Mouse (Mus musculus) embryonic facial prominence, embryonic 15.5 days (tissue): ENCODE measurements at regions not wholly inside any gene's neighbourhood (a gene's known extent, or its start where the extent isn't known, plus 50 kb on each side); places are given as distances from the start of the nearest gene placed in this dataset. TPM values are rescaled to one million over a fixed set of nuclear protein-coding genes. Genes with fewer than 3 reads are reported as not detected.

ENCODE experiments used
- ATAC-seq: fragments of 200-750 bp; cut with Nextera tagmentation; 2 replicates; pipeline ENCODE4 v1.8.0; 2017; ENCODE audit warnings: low read depth, moderate TSS enrichment; ENCODE audit not compliant: insufficient number of reproducible peaks, low FRiP score, low TSS enrichment
- H3K27ac ChIP-seq: fragments of 300-500 bp; sonication (generic); replicated peaks from 2 replicates; pipeline ENCODE4 v1.5.1; 2015; ENCODE audit warnings: mild to moderate bottlenecking, inconsistent platforms
- H3K27me3 ChIP-seq: fragments of 300-500 bp; sonication (generic); 2 replicates; pipeline ENCODE4 v1.6.1; 2015; ENCODE audit warnings: inconsistent platforms
- H3K36me3 ChIP-seq: fragments of 300-500 bp; sonication (generic); 2 replicates; pipeline ENCODE4 v1.6.1; 2015; ENCODE audit warnings: mild to moderate bottlenecking, inconsistent platforms
- H3K4me1 ChIP-seq: fragments of 300-500 bp; sonication (generic); 2 replicates; pipeline ENCODE4 v1.6.1; 2015; ENCODE audit warnings: inconsistent platforms
- H3K4me2 ChIP-seq: fragments of 300-500 bp; sonication (generic); replicated peaks from 2 replicates; pipeline ENCODE4 v1.6.1; 2015; ENCODE audit warnings: mild to moderate bottlenecking, inconsistent platforms
- H3K4me3 ChIP-seq: fragments of 300-500 bp; sonication (generic); replicated peaks from 2 replicates; pipeline ENCODE4 v1.5.1; 2015; ENCODE audit warnings: mild to moderate bottlenecking, inconsistent platforms
- H3K9ac ChIP-seq: fragments of 300-500 bp; sonication (generic); 2 replicates; pipeline ENCODE4 v1.6.1; 2015; ENCODE audit warnings: inconsistent platforms
- H3K9me3 ChIP-seq: fragments of 300-500 bp; sonication (generic); replicated peaks from 2 replicates; pipeline ENCODE4 v1.6.1; 2016; ENCODE audit warnings: inconsistent platforms
- WGBS: fragments of 180-500 bp; shearing (Covaris S2); methylation state at CpG from one replicate; pipeline ENCODE4 v1.1.7; 2015; 5-methylcytosine and 5-hydroxymethylcytosine counted together
- microRNA-seq: library from miRNA; unstranded; fragments of <30 nt; microRNA quantifications from one replicate; pipeline ENCODE4, GENCODE M21; 2016; ENCODE audit warnings: borderline number of aligned reads

GRCm38 (mm10) chr14:109802522-109803126, 888.7 kb upstream of the Slitrk1 start:
- 42% methylated on average over 3 of the region's 3 CpGs for WGBS
- H3K27ac ChIP-seq, result no peak overlapping the region
- no peak overlapping the region for H3K4me2 ChIP-seq
- no peaks in the 10 kb centered on the region for H3K9me3 ChIP-seq
- no peaks in the 10 kb centered on the region for H3K36me3 ChIP-seq
- H3K27me3 ChIP-seq, result no peaks in the 10 kb centered on the region
- H3K9ac ChIP-seq, result no peak overlapping the region
- no peaks in the 10 kb centered on the region for H3K4me1 ChIP-seq
- ATAC-seq, result no peak
- H3K4me3 ChIP-seq, result no peak overlapping the region

GRCm38 (mm10) chr14:109772246-109772645, 858.3 kb upstream of the Slitrk1 start:
- WGBS, result 51% methylated on average over 1 of the region's 1 CpGs
- Histone ChIP-seq H3K4me1 (no peaks in the 10 kb centered on the region), H3K9me3 (no peaks in the 10 kb centered on the region), H3K4me2 (no peak overlapping the region), H3K36me3 (no peaks in the 10 kb centered on the region), H3K27ac (no peak overlapping the region), H3K27me3 (no peaks in the 10 kb centered on the region), H3K9ac (no peak overlapping the region), H3K4me3 (no peak overlapping the region)
- ATAC-seq, result no peak

GRCm38 (mm10) chr14:109760892-109761291, 846.9 kb upstream of the Slitrk1 start:
- Histone ChIP-seq H3K9me3 (no peaks in the 10 kb centered on the region), H3K9ac (no peak overlapping the region), H3K4me1 (no peaks in the 10 kb centered on the region), H3K4me3 (no peak overlapping the region), H3K36me3 (no peaks in the 10 kb centered on the region), H3K27me3 (no peaks in the 10 kb centered on the region), H3K27ac (no peak overlapping the region), H3K4me2 (no peak overlapping the region)
- ATAC-seq, result no peak
- WGBS, result 77% methylated on average over 1 of the region's 1 CpGs

Small RNA genes lying in the stretch of these regions (microRNA-seq; reads per million reads assigned to microRNA genes)
- not detected for gene Gm24369
